Mouse (Mus musculus) thymus, postnatal 36 days (tissue): ENCODE measurements around the gene Olfr1414.
"Not testable (repeated sequence)": the region's sequence is repeated elsewhere in the genome, so short reads cannot be mapped to it uniquely, and the experiment has no call there.

Experiments
- DNase-seq, 2 experiments: peaks; one replicate each; pipeline ENCODE4 v3.0.0; 2022; ENCODE audit warnings: mixed read lengths in 2 of 2

Olfr1414 gene

GRCm38 (mm10) chr1:92518561-92518960, at the start of gene Olfr1414:
Gene Olfr1414, minus strand, starts transcription at chr1:92518661.
- DNase-seq = no peak

- no peak for DNase-seq
Observed at GRCm38 (mm10) chr1:92545929-92546328, 27.5 kb upstream of the Olfr1414 start.

GRCm38 (mm10) chr1:92539071-92539470, 20.6 kb upstream of the Olfr1414 start:
- DNase-seq = no peak

GRCm38 (mm10) chr1:92536972-92537371, 18.5 kb upstream of the Olfr1414 start:
- DNase-seq = no peak

GRCm38 (mm10) chr1:92523764-92524163, 5.3 kb upstream of the Olfr1414 start:
- no peak for DNase-seq

- no peak for DNase-seq
Observed at GRCm38 (mm10) chr1:92521376-92521775, 2.9 kb upstream of the Olfr1414 start.

GRCm38 (mm10) chr1:92519046-92519445, 585 bp upstream of the Olfr1414 start:
- DNase-seq = no peak

- no peak for DNase-seq
Observed at GRCm38 (mm10) chr1:92515390-92515789, 3.1 kb downstream of the Olfr1414 start.

- not testable (repeated sequence) for DNase-seq
Observed at GRCm38 (mm10) chr1:92511646-92512045, 6.8 kb downstream of the Olfr1414 start.

GRCm38 (mm10) chr1:92496001-92496400, 22.5 kb downstream of the Olfr1414 start, which contains the start of gene Olfr1415:
Gene Olfr1415, minus strand, starts transcription at chr1:92496101.
- no peak for DNase-seq

- no peak for DNase-seq
Observed at GRCm38 (mm10) chr1:92485013-92485412, 33.4 kb downstream of the Olfr1414 start, which contains the start of gene Olfr1416. Gene Olfr1416, minus strand, starts transcription at chr1:92485113.

GRCm38 (mm10) chr1:92474066-92474578, 44.3 kb downstream of the Olfr1414 start:
- no peak for DNase-seq

GRCm38 (mm10) chr1:92473165-92474041, 45.1 kb downstream of the Olfr1414 start, which contains the start of gene Ndufa10:
Gene Ndufa10, minus strand, starts transcription at chr1:92473860.
- peak; percentile 91 to 96 for DNase-seq

GRCm38 (mm10) chr1:92468891-92469290, 49.6 kb downstream of the Olfr1414 start:
- no peak for DNase-seq

- no peak for DNase-seq
Observed at GRCm38 (mm10) chr1:92458416-92458815, 60.0 kb downstream of the Olfr1414 start.

- DNase-seq = no peak
Observed at GRCm38 (mm10) chr1:92457758-92458157, 60.7 kb downstream of the Olfr1414 start.
